Mouse (Mus musculus) cerebellum, adult 9-11 months (tissue): ENCODE measurements around the gene Sema3g.

ENCODE experiments used
- DNase-seq: peaks from one replicate; pipeline ENCODE4 v3.0.0; 2022

The Sema3g gene

DNA sequence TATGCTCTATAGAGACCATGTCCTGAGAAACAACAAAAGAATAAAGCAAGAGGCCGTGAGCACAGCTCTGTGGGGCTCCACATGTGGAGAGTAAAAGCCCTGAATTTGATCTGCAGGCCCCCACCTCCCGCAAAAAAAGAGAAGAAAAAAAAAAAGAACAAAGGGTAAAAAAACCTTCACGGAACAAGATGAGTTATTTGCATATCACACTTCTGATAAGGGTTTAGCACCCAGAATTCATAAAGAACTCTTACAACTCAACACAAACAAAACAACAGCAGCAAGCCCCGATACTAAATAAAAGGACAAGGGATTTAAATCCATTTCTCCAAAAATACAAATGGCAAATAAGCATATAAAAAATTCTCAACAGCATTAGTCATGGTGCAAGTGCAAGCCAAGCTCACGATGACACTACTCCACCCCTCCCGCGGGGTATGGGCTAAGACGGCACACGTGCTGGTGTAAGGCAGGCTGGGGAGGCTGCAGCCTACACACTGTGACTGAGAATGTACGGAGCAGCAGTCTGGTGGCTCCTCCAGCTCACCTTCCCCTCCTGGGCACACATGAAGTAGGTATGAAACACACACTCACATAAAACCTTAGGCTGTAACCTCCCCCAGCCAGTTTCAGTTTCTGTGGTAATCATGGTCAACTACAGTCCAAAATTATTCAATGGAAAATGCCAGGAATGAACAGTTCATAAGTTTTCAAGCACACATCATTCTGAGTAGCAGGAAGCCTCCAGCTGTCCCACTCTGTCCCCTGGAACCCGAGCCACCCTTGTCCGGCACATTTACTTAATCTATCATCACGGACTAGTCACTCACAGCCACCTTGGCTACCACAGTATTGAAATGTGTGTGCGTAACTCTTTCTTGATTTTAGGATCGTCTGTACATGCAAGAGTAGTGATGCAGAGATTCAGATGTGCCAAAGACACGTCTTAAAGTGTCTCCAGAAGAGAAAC, 19.8 kb upstream of the Sema3g start:
- peak; percentile 36 for DNase-seq

DNA sequence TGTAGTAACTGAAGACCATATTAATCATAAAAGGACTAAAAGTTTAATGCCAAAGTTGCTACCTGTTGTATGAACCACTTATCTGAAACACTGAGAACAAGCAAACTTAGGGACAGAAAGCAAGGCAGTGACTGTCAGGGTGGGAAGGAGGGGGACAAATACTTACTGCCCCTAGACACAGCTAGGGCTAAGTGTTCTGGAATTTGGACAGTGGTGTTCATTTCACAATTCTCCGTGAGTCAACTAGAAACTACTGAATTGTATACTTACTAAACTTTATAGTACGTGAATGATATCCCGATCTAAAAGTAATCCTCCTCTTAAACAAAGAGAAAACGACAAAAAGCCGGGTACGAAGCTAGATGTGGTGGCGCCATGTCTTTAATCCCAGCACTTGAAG, 18.1 kb upstream of the Sema3g start:
- no peak for DNase-seq

GRCm38 (mm10) chr14:31200038-31200437, 17.6 kb upstream of the Sema3g start:
- DNase-seq, result no peak

DNA sequence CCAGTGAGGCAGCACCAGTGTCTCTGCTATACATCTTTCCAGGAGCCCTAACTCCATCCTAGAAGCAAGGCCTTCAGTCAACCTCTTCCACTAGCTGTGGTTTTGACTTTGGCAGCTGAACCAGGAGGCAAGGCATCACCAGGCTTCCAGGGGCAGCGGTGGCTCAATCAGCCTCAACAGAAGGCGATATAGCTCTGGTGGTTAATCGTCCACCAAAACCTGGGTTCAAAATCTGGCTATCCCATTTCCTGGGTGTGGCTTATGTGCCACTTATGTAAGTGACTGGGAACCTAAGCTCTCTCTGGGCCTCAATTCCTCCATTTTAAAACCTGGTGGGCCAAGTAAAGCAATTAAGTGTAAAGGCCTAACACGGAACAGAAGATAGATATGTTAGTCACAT, 12.8 kb upstream of the Sema3g start:
- DNase-seq, result no peak

GRCm38 (mm10) chr14:31205244-31205561, 12.5 kb upstream of the Sema3g start:
- no peak for DNase-seq

GRCm38 (mm10) chr14:31205562-31206467, 11.8 kb upstream of the Sema3g start:
- DNase-seq, result peak; percentile 79

DNA sequence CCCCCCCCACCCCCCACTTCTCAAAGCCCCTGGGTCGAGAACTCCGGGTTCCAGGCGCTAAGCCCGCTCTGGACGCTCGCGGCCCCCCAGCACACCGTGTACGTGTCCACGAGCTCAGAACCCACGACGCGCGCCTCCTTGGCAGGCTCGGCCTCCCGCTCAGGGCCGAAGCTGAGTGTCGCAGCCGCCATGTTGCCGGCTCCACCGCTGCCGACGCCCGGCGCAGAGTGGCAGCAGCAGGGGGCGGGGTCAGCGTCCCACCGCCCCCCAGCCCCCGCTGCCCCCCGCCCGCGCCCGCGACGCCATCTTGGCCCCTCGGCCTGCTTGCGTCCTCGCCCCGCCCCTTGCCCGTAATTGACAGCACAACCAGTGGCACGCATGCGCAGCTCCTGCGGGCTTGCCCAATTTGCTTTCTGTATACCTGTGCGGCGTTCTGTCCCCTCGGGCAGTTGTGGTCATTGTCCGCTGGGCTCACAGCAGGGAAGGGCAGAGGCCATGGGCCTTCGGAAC, 11.1 kb upstream of the Sema3g start:
- DNase-seq, result peak; percentile 96

- DNase-seq, result peak; percentile 66
Measured at GRCm38 (mm10) chr14:31207070-31207830, 10.4 kb upstream of the Sema3g start.

DNA sequence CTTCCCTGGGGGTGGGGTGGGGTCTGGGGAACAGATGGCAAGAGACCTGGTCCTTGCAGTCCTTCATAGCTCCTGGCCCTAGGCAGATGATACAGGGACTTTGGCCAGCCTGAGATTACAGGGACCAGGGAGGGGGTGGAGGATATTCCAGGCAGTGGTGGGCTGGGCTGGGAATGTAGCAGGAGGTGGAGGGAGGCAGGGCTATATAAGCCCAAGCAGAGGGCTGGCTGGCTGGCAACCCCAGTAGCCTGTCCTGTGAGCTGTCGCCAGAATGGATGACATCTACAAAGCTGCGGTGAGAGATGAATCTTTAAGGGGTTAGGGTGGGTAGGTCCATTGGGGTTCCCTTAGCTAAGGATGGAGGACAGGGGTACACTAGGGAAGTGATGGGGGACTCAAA, 9.6 kb upstream of the Sema3g start, which contains the start of gene Tnnc1:
Tnnc1 (plus strand) TSS at position 229 of the 400 bp plus-strand sequence.
- peak; percentile 55 for DNase-seq

GRCm38 (mm10) chr14:31209133-31209557, 8.5 kb upstream of the Sema3g start:
- DNase-seq, result peak; percentile 40

DNA sequence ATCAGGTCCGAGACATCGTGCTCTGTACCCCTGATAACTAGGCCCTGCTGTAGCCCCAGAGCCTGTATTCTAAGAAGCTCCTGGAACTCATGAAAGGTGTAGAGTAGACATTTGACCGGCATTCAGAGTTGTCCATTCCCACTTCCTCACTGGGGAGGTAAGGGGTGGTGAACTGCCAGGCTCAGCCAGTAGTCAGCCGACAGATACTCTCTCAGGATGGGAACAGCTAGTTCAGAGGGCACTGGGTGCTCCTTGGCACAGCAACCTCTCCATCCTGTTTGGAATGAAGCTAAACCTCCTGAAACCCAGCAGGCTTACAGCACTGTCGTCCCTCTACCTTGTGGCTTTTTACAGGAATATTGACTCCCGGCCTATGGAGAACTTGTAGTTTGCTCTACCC, 5.8 kb upstream of the Sema3g start:
- DNase-seq, result no peak

DNA sequence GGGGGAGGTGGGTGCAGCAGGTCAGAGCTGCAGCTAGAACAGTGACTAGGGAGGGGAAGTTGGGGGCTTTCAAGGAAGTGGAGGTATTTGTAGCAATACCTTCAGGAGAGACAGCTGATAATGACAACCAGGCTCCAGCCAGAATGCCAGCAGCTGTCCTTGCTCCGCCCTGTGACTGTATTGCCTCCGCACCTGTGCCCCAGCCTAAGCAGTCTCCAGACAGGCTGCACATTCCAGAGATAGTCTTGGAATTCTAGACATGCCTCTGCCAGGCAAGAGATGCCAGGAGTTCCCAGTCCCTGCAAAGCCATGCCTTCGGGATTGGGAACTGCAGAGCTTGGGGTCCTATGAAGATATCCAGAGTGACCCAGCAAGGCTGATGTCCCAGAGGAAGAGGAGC, 5.2 kb upstream of the Sema3g start:
- no peak for DNase-seq

DNA sequence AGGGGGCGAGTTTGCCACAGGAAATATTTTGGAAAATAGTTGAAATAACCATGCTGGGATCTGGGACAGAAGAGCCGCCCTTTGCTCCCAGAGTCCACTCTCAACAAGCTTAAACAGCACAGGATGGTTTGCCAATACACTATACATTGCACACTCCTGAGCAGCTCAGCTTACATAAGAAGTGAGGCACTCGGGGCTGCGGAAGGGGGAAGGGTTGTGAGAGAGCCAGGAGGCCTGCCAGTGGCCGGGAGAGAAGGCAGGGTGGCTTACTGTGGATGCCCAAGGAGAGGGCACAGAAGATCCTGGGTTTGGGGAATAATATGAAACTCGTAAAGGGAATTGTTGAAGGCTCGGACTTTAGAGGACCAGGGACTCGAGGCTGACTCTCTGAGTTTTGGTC, 3.8 kb upstream of the Sema3g start:
- no peak for DNase-seq

- DNase-seq, result no peak
Measured at GRCm38 (mm10) chr14:31214684-31215083, 3.0 kb upstream of the Sema3g start.

GRCm38 (mm10) chr14:31215157-31216002, 2.3 kb upstream of the Sema3g start:
- DNase-seq, result peak; percentile 79

DNA sequence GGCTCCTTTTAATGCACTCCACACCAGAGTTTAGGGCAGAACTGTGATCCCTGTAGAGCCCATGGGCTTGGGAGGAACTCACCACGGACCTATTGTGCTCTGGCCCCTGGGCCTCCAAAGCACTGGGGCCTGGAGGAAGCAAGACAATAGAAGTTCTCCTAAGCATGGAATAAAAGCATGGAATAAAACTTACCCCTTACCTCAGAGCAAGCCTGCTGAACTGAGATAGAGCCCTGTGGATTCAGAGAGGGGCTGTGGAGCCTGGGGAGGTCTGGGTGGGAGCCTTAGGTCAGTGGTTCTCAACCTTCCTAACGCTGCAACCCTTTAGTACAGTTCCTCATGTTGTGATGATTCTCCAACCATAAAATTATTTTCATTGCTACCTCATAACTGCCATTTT, 814 bp upstream of the Sema3g start, which contains the start of gene Nisch:
Nisch (minus strand) TSS at position 101 of the 400 bp plus-strand sequence.
- DNase-seq, result no peak

DNA sequence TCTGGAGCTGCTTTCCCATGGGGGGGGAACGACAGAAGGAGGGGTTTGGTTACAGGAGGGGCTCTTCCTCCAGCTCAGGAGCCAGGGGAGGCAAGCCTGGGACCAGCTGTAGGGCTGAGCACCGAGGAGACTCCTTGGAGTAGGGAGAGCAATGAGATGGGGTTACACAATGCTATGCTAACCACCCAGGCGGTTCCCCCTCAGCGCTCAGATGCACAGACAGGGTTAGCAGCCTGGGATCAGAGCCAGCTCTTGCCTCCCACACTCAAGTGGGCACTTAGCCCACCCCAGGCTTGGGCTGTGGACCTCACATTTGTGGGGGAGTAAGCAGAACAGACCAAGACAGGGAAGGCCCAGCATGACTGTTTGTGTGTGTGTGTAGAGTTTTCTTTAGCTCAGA, 9.3 kb downstream of the Sema3g start:
- DNase-seq, result no peak

- DNase-seq, result no peak
Measured at GRCm38 (mm10) chr14:31228234-31228633, 10.6 kb downstream of the Sema3g start.

GRCm38 (mm10) chr14:31230442-31230841, 12.8 kb downstream of the Sema3g start:
- no peak for DNase-seq

DNA sequence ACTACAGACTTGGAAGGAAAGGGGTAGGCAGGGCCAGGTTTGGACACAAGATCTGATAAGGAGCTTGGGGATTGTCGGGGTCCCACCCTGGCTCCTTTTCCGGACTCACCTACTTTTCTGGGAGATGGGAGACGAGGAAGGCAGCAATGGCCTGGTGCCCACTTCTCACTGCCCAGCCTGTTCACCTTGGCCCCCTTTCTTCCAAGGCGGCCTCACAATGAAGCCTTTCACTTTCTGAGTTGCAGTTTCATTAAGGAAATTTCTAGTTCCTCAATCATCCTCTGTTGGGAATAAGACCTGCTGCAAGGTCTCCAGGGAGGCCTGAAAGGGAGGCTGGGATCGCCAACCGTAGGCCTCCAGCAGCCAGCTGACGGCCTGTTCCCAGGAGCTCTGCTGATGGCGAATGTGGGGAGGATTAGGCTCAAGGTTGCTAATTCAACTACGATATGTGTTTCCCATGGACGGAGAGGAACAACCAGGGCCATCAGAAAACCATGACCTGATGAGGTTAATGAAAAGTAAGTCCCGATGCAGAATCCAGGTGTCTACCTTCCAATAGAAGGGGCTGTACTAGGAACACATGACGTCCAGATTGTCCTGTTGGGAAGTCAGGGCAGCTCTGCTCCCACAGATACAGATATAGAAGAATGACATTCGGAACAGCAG, 14.9 kb downstream of the Sema3g start:
- DNase-seq, result no peak
